Mouse (Mus musculus) limb, embryonic 12.5 days (tissue): ENCODE results near the gene Hist1h2ae. TPM values are rescaled to one million over a fixed set of nuclear protein-coding genes. Genes with fewer than 3 reads are reported as not detected.
A peak's percentile ranks its signal among the peaks of the same experiment; 100 is the strongest.
"Not testable (repeated sequence)": the region's sequence is repeated elsewhere in the genome, so short reads cannot be mapped to it uniquely, and the experiment has no call there.

ENCODE experiments used
- ATAC-seq: fragments of 200-750 bp; cut with Nextera tagmentation; 2 replicates; pipeline ENCODE4 v1.8.0; 2017; ENCODE audit warnings: low read depth, moderate TSS enrichment; ENCODE audit not compliant: insufficient number of reproducible peaks, insufficient read depth, low FRiP score, low TSS enrichment
- H3K27ac ChIP-seq: fragments of 300-500 bp; sonication (generic); 2 replicates; pipeline ENCODE4 v1.5.1; 2016; ENCODE audit warnings: mild to moderate bottlenecking, moderate library complexity
- H3K27me3 ChIP-seq: fragments of 300-500 bp; sonication (generic); 2 replicates; pipeline ENCODE4 v1.6.1; 2016; ENCODE audit warnings: mild to moderate bottlenecking, moderate library complexity
- H3K36me3 ChIP-seq: fragments of 300-500 bp; sonication (generic); 2 replicates; pipeline ENCODE4 v1.6.1; 2016; ENCODE audit warnings: mild to moderate bottlenecking, moderate library complexity
- H3K4me1 ChIP-seq: fragments of 300-500 bp; sonication (generic); replicated peaks from 2 replicates; pipeline ENCODE4 v1.6.1; 2016
- H3K4me2 ChIP-seq: fragments of 300-500 bp; sonication (generic); 2 replicates; pipeline ENCODE4 v1.6.1; 2016; ENCODE audit warnings: mild to moderate bottlenecking, moderate library complexity
- H3K4me3 ChIP-seq: fragments of 300-500 bp; sonication (generic); replicated peaks from 2 replicates; pipeline ENCODE4 v1.5.1; 2016; ENCODE audit warnings: mild to moderate bottlenecking
- H3K9ac ChIP-seq: fragments of 300-500 bp; sonication (generic); replicated peaks from 2 replicates; pipeline ENCODE4 v1.6.1; 2016; ENCODE audit warnings: mild to moderate bottlenecking, moderate library complexity
- H3K9me3 ChIP-seq: fragments of 300-500 bp; sonication (generic); 2 replicates; pipeline ENCODE4 v1.6.1; 2016; ENCODE audit warnings: mild to moderate bottlenecking, moderate library complexity
- WGBS: fragments of 180-500 bp; shearing (Covaris S2); methylation state at CpG from one replicate; pipeline ENCODE4 v1.1.7; 2016; 5-methylcytosine and 5-hydroxymethylcytosine counted together
- polyA plus RNA-seq: library from polyadenylated mRNA; unstranded; fragments of >200 nt; fragmentation: Nextera tagmentation; extraction: Ambion mirVana; gene quantifications from 2 replicates; pipeline ENCODE4 v1.2.1, GENCODE M21; 2016

The Hist1h2ae gene
- polyA plus RNA-seq, 1 experiment from 2014 or later, result 213 TPM

DNA sequence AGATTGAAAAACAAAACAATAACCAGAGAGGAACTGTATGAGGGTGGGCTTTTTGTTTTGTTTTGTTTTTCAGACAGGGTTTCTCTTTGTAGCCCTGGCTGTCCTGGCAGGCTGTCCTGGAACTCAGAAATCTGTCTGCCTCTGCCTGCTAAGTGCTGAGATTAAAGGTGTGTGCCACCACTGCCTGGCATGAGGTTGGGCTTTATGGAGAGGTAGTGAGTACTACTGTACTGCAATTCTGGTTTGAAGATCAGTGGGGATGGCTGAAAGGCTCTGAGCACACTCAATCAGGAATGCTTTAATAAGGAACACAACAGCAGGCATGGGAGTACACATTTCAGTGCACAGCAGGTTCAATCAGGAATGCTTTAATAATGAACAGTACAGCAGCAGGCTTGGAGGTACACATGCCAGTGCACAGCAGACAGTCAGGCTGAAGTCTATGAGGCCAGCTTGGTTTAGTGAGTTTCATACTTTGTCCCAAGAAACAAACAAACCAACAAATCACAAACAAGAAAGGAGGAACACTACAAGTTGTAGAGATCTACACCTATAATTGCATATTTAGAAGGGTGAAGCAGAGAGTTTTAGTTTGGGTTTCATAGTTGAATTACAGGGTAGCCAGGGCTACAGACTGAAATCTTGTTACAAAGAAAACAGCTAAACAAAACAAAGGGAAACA is 12.5 kb upstream of the Hist1h2ae start:
- peak overlapping the region; percentile 85 for H3K4me2 ChIP-seq
- H3K9ac ChIP-seq, result peak overlapping the region; percentile 31; the same call in 1 of the 2 replicates
- ATAC-seq, result no peak
- H3K4me1 ChIP-seq, result peaks cover 34% of the 10 kb centered on the region
- peak overlapping the region; percentile 96 for H3K27ac ChIP-seq
- no peaks in the 10 kb centered on the region for H3K36me3 ChIP-seq
- H3K4me3 ChIP-seq, result no peak overlapping the region
- H3K9me3 ChIP-seq, result no peaks in the 10 kb centered on the region
- no peaks in the 10 kb centered on the region for H3K27me3 ChIP-seq

DNA sequence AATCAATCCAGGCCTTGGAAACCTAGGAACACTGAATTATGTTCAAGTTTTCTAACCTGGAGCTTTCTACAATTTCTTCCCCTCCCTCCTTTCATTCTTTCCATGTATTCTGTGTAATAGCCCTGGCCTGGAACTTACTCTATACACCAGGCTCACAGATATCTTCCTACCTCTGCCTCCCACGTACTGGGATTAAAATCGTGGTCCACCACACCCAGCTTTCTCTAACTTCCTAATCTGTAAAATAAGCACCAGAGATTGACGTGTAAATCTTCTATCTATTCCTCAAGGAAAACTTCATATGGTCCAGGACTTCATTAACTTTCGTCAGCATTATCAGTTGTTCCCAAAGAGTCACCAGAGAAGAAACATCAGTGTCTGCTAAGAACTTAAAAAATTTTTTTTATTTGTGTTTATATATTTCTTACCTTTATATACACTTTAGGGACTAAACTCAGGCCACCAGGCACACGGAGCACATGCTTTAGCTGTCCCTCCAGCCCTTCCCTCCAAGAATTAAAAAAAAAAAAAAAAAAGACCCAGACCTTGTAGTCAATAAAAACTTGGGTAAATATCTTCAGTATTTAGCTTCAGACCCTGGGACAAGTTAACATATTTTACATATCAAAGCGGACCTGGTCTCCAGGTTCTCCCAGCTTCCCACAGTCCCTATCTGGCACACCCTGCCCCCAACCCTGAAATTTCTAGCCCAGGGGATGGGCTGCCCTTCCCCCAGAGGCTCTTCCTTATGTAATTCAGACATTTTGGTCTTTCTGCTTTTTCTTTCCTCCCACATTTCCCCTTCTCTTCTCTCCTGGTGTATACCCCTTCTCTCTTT is 11.4 kb upstream of the Hist1h2ae start:
- Histone ChIP-seq H3K9me3 (no peaks in the 10 kb centered on the region), H3K4me2 (peak overlapping the region; percentile 85), H3K9ac (peak overlapping the region; percentile 73), H3K27me3 (no peaks in the 10 kb centered on the region), H3K36me3 (no peaks in the 10 kb centered on the region), H3K4me1 (peaks cover 34% of the 10 kb centered on the region), H3K4me3 (peak overlapping the region; percentile 55), H3K27ac (peak overlapping the region; percentile 96)
- WGBS, result 7% methylated on average over 6 of the region's 6 CpGs
- ATAC-seq, result no peak

DNA sequence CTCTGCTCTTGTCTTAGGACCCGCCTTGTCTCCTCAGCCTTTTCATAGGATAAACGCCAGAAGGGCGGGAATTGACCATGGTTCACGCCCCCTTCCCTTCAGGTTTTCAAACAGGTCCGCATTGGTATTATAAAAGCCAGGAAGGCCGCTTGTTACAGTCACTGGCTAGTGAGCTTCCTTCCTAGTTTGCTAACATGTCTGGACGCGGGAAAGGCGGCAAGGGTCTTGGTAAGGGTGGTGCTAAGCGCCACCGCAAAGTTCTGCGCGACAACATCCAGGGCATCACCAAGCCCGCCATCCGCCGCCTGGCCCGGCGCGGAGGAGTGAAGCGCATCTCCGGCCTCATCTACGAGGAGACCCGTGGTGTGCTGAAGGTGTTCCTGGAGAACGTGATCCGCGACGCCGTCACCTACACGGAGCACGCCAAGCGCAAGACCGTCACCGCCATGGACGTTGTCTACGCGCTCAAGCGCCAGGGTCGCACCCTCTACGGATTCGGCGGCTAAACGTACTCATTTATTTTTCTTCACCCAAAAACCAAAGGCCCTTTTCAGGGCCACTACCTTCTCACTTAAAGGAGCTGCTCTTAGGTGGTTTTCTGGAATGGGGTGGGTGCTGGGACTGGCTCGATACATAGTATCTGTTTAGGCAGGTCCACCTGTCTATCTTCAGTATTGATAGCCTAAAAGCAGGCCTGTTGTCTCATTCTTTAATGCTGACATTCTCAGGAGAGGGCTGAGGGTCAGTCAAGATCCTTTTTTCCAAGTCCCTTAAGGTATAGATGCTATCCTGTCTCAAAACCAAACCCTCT is 10.6 kb upstream of the Hist1h2ae start, which contains the start of gene Hist1h4d:
Gene Hist1h4d, plus strand, starts transcription at position 191 of the 811 bp plus-strand sequence.
- Histone ChIP-seq H3K4me1 (peaks cover 34% of the 10 kb centered on the region), H3K4me2 (peak within 1 kb of the TSS; percentile 85), H3K27me3 (no peaks in the 10 kb centered on the region), H3K9me3 (no peaks in the 10 kb centered on the region), H3K36me3 (no peaks in the 10 kb centered on the region), H3K27ac (peak within 1 kb of the TSS; percentile 96), H3K4me3 (peak within 1 kb of the TSS; percentile 55), H3K9ac (peak within 1 kb of the TSS; percentile 73)
- peak; percentile 91 for ATAC-seq
- WGBS, result under 1% methylated on average over 43 of the region's 43 CpGs

DNA sequence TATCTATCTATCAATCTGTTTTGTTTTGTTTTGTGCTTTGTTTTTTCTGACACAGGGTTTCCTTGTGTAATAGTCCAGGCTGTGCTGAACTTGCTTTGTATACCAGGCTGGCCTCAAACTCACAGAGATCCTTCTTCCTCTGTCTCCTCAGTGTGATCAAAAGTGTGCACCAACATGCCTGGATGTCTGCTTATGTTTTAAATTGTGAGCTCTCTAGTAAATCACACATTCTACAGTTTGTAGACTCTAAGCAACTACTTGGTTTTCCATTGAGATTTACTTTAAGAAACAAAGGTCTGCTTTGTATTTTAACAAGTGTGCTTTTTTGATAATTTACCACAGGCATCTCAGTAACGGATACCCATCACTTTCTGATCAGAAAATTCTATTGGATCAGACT is 6.8 kb upstream of the Hist1h2ae start:
- no peaks in the 10 kb centered on the region for H3K36me3 ChIP-seq
- H3K4me1 ChIP-seq, result peaks cover 25% of the 10 kb centered on the region
- no peak overlapping the region for H3K4me2 ChIP-seq
- ATAC-seq, result no peak
- no peaks in the 10 kb centered on the region for H3K27me3 ChIP-seq
- WGBS, result 89% methylated on average over 1 of the region's 1 CpGs
- H3K27ac ChIP-seq, result peak overlapping the region; percentile 66; the same call in 1 of the 2 replicates
- H3K9ac ChIP-seq, result no peak overlapping the region
- no peaks in the 10 kb centered on the region for H3K9me3 ChIP-seq
- H3K4me3 ChIP-seq, result no peak overlapping the region

DNA sequence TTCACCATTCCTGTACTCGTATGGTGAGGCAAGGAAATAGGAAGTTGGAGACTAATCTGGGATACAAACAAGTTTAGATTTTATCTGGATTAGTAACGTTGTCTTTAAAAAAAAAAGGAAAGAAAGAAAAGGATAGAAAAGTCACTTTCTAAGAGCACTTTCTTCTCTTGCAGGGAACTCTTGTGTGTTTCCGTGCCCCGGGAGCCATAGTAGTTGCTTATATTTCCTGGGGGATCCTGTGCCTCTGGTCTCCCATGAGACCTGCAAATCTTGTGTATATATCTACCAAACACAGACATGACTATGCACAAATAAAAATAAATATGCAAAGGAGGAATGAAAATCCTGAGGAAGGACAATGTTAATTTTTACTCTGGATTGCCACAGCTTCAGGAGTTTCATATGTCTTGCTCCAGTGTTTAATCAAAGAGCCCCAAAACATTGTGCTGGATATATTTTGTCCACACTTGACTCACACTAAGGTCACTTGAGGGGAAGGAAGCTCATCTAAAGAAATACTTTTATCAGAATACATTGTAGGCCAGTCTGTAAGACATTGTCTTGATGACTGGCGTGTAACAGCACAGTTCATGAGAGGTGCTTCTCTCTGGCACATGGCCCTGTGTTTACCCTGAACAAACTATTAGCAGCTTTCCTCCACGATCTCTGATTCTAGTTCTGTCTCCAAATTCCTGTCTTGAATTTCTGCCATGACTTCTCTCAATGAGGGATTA is 6.1 kb upstream of the Hist1h2ae start:
- Histone ChIP-seq H3K4me1 (peaks cover 18% of the 10 kb centered on the region), H3K4me3 (peak overlapping the region; percentile 49), H3K9ac (peak overlapping the region; percentile 80; the same call in 1 of the 2 replicates), H3K27me3 (no peaks in the 10 kb centered on the region), H3K36me3 (no peaks in the 10 kb centered on the region), H3K9me3 (no peaks in the 10 kb centered on the region), H3K27ac (peak overlapping the region; percentile 94), H3K4me2 (peak overlapping the region; percentile 73)
- ATAC-seq, result no peak
- WGBS, result 55% methylated on average over 6 of the region's 6 CpGs

DNA sequence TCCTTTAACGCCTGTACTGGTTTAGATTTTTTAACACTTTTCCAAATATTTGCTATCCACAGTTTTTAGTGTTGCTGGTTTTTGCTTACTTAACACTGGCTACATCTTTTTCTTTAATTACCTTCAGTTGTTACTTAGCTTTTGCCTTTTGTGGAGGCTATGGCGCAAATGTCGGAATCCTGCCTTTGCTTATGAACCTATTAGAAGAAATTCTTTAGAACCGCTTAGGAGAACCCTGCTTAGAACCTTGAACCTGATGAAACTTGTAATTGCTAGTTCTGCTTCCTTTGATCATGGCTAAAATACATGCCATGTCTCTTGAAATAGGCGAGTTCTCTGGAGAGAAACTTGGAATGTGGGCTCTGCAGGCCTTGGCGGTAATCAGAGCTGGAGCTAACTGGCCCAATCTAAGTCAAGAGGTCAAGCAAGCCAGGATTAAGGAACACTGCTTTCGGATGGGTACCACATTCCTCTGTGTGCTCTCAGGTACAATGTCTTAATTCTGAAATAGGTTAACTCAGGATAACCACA is 5.4 kb upstream of the Hist1h2ae start:
- H3K27ac ChIP-seq, result peak overlapping the region; percentile 94
- peaks cover 14% of the 10 kb centered on the region for H3K4me1 ChIP-seq
- H3K4me3 ChIP-seq, result peak overlapping the region; percentile 49
- WGBS, result 4% methylated on average over 7 of the region's 7 CpGs
- no peak for ATAC-seq
- no peaks in the 10 kb centered on the region for H3K9me3 ChIP-seq
- peak overlapping the region; percentile 80 for H3K9ac ChIP-seq
- H3K4me2 ChIP-seq, result peak overlapping the region; percentile 73
- H3K27me3 ChIP-seq, result no peaks in the 10 kb centered on the region
- no peaks in the 10 kb centered on the region for H3K36me3 ChIP-seq

DNA sequence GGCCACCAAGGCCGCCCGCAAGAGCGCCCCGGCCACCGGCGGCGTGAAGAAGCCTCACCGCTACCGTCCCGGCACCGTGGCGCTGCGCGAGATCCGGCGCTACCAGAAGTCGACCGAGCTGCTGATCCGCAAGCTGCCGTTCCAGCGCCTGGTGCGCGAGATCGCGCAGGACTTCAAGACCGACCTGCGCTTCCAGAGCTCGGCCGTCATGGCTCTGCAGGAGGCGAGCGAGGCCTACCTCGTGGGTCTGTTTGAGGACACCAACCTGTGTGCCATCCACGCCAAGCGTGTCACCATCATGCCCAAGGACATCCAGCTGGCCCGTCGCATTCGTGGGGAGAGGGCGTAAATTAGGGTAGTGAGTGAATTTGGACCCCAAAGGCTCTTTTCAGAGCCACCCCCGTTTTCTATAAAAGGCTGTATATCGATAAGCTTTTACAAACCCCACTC is 4.9 kb upstream of the Hist1h2ae start:
- WGBS, result under 1% methylated on average over 12 of the region's 40 CpGs
- not testable (repeated sequence) for H3K9me3 ChIP-seq, H3K36me3 ChIP-seq, H3K27me3 ChIP-seq, ATAC-seq
- H3K9ac ChIP-seq, result peak overlapping the region; percentile 80
- H3K4me2 ChIP-seq, result peak overlapping the region; percentile 73
- H3K4me1 ChIP-seq, result peaks cover 14% of the 10 kb centered on the region
- peak overlapping the region; percentile 49 for H3K4me3 ChIP-seq
- H3K27ac ChIP-seq, result peak overlapping the region; percentile 94

DNA sequence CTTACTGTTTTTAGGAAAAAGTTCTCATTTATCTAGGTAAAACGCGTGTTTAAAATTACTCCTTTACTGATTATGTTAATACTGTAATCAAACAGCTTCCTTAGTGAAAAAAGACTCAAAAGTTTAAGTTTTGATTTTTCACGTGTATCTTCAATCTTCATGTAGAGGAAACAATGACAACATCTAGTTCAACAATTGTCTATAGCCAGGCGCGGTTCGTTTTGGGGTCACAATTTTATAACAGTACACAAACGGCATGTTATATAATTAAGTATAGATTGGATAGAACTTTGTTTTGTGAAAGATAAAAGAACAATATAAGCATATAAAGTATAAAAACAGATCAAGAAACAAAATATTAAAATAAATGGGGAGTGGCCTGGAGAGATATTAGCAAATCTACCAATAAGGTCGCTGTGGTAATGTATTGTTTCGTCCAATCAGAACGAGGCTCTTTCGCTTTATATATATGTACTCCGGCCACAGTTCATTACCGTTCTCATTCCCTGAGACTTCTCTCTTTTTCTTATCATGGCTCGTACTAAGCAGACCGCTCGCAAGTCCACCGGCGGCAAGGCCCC is 4.3 kb upstream of the Hist1h2ae start, which contains the start of gene Hist1h3d:
Gene Hist1h3d, plus strand, starts transcription at position 493 of the 581 bp plus-strand sequence.
- H3K9me3 ChIP-seq, result no peaks in the 10 kb centered on the region
- peak within 1 kb of the TSS; percentile 73 for H3K4me2 ChIP-seq
- ATAC-seq, result peak; percentile 54

DNA sequence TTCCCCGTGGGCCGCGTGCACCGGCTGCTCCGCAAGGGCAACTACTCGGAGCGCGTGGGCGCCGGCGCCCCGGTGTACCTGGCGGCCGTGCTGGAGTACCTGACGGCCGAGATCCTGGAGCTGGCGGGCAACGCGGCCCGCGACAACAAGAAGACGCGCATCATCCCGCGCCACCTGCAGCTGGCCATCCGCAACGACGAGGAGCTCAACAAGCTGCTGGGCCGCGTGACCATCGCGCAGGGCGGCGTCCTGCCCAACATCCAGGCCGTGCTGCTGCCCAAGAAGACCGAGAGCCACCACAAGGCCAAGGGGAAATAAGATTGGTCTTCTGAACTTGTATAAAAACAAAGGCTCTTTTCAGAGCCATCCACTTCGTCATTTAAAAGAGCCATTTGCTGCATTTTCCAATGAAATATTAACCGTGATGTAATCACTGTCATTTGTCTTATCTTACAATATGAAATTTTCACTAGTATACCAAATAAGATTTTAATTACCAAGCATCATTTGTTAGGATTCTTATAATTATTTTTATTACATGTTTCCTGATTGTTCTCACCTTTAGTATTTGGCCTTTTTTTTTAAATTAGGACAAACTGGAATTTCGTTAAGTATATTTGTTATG is 3.6 kb upstream of the Hist1h2ae start:
- H3K4me1 ChIP-seq, result peaks cover 14% of the 10 kb centered on the region
- not testable (repeated sequence) for ATAC-seq, H3K27me3 ChIP-seq, H3K9me3 ChIP-seq, H3K36me3 ChIP-seq
- H3K27ac ChIP-seq, result peak overlapping the region; percentile 97
- peak overlapping the region; percentile 55; the same call in 1 of the 2 replicates for H3K9ac ChIP-seq
- 0% methylated on average over 9 of the region's 39 CpGs for WGBS
- H3K4me3 ChIP-seq, result peak overlapping the region; percentile 49
- H3K4me2 ChIP-seq, result peak overlapping the region; percentile 75

More for the DNA sequence above, 4.3 kb upstream of the Hist1h2ae start, which contains the start of gene Hist1h3d:
- Histone ChIP-seq H3K4me1 (peaks cover 10% of the 10 kb centered on the region), H3K4me3 (peak within 1 kb of the TSS; percentile 49), H3K27me3 (no peaks in the 10 kb centered on the region), H3K9ac (peak within 1 kb of the TSS; percentile 80), H3K36me3 (no peaks in the 10 kb centered on the region), H3K27ac (peak within 1 kb of the TSS; percentile 94)
- WGBS, result under 1% methylated on average over 18 of the region's 18 CpGs
